Mouse (Mus musculus) adrenal gland, postnatal 36 days (tissue): ENCODE data around the gene Ankrd22. TPM values are rescaled to one million over a fixed set of nuclear protein-coding genes. Genes with fewer than 3 reads are reported as not detected.

Experiments used
- DNase-seq, 2 experiments: peaks; one replicate each; pipeline ENCODE4 v3.0.0; 2021; ENCODE audit warnings: mixed read lengths in 1 of 2
- total RNA-seq, 2 experiments: library from RNA; stranded (reverse); gene quantifications; 2 replicates each; pipeline ENCODE4 v1.2.3; 2021

Gene Ankrd22
- total RNA-seq, 2 experiments from 2014 or later = not detected

GRCm38 (mm10) chr19:34181234-34181633, 15.4 kb upstream of the Ankrd22 start:
- DNase-seq = no peak

GRCm38 (mm10) chr19:34180316-34180715, 14.5 kb upstream of the Ankrd22 start:
- no peak for DNase-seq

GRCm38 (mm10) chr19:34179136-34179535, 13.3 kb upstream of the Ankrd22 start:
- no peak for DNase-seq

DNA sequence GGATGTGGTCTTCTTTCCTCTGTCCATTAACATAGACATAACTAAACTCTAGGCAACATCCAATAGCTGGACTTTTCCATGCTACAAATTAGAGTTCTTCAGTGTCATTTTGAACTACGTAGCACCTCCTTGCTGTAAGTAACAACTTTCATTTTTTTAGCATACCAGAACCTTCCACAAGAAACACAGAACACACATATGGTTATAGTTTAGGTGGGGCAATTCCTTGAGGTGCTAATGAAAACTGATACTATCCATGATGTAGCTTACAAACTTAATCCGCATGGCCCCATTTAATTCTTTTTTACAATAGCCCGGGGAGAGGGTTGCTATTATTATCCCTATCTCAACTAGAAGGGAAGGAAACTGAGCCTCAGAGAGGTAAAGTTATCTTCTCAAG, 8.2 kb upstream of the Ankrd22 start:
- DNase-seq = no peak

- DNase-seq = no peak
Measured at GRCm38 (mm10) chr19:34171167-34171566, 5.3 kb upstream of the Ankrd22 start.

DNA sequence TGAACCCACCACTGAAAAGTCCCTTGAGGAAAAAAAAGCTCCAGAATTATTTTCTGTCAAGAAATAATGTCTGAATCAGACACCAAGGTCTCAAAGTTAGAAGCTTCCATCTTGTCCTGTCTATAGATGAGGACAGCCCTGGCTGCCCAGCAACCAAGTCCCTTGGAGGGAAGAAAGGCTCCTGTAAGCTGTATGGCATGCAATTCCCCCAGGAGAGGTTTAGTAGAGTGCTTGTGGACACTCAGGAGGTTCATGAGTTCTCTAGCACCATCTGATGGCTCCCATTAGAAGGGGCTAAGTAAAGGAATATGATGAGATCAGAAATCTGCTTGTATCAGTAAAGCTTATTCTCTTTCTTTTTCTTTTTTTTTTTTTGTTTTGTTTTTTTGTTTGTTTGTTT, 3.3 kb upstream of the Ankrd22 start:
- no peak for DNase-seq

DNA sequence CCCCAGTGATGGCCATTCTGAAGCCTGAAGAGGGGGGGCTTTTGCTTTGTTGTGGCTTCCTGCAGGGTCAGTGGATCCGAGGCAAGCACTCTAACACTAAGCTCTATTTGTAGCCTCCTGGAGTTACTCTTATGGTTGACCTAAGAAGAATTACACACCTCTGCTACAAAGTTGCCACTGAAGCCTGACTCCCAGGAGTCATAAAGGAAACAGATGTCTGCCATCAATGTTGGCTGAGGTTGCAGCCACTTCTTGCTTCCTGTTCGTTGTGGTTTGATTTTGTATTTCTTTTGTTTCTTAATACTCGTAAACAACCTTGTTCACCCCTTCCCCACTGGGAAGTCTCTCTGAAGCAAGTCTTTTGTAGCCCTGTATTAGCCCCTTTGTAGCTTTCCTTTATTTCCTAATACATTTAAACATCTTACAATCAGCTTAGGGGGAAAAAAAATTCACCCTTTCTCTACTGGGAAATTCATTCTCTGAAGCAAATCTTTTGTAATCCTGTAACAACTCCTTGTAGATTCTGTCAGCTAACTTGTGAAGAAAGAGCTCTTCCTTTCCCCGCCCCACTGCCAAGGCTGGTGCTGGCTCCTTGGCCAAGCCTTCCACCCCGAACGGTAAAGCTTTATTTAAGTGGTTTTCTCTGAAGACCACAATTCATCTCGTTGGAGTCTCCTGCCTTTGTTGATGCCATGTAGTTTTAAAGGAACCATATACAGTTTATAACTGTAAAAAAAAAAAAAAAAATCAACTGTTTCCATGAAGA, 2.2 kb upstream of the Ankrd22 start:
- DNase-seq = no peak

DNA sequence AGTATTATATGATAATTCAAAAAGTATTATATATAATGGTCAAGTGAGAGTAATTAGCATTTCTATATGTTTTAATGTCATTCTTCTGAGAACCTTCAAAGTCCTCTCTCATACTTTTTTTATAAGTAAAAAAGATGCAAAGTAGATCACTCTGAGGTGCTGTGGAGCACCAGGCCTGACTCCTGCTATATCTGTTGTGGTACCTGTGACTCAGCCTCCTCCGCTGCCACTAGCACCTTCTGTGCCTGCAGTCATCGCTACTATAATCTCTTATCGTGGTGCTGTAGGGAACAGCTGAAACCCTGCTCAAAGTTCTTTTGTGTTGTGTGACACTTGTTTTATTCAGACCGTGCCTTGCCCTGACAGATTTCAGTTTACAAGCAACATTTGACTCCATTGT, 533 bp upstream of the Ankrd22 start:
- no peak for DNase-seq

DNA sequence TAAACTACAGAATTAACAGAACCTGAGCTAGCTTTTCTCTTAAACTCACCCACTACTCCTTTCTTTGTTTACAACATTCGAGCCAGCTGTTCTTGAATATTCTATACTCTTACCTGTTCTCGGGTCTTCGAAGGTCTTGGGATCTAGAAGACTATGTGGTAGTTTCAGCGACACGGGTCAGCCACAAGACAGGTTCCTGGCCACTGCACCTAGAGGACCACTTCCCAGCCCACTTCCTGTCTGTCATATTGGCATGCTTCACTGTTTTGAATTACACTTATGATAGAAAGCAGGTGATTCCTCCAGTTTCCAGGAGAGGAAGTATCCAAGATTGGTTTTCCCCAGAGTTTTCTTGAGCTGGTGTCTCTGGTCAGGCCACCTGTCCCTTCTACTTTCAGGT, 3.2 kb downstream of the Ankrd22 start:
- DNase-seq = no peak

DNA sequence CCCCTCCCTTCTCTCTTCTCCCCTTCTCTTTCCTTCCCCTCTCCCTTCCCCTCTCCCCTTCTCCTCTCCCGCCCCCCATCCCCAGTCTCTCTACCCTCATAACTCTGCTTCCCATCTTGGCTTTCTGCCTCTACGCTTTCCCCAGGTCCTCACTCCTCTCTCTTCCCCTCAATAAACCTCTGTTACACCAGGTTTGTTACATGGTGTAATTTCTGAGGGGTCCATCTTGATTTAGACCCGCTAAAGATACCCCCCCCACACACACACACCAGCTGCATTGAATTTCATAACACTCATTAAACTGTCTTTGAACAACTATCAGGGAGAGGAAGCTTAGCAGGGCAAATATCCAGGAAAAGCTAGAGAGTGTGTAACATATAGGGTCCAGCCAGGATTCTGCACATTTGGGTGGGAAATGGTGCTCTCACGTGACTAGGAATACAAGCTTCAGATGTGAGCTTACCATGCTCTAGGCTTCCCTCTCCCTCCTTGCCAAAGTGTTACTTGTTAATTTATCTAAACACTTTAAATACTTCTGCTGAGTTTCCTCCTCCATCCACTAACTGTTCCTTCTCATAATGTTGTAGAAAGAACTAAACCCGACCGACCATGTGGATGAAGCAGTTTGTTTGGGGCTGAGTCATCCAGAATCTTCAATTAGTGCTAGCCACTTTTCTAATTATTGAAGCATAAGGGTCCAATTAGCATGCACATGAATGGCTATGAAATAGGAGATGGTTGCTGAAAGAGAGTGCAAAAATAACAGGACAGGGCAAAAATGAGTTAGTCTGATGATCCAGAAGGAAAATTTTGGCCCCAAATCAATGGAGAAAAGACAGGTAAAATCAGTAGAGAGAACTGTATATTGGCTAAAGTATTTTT, 12.3 kb downstream of the Ankrd22 start:
- no peak for DNase-seq

DNA sequence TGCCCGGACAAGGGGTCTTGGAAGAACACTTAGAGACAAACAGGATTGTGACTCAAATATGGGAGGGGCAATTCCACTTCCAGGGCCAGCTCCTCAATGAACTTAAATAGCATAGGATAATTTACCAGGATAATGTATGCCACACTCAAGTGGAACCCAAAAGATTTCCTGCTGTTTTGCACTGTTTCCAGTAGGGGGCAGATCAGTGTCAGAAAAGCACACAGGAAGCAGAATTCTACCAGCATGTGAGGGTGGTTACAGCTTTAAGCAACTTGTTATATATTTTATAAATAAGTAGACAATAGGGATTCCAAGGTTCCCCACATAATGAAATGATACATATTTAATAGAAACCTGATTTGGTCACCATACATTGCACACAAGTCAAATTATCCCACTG, 13.9 kb downstream of the Ankrd22 start:
- DNase-seq = peak in 1 of 2 experiments; percentile 9

- no peak for DNase-seq
Measured at GRCm38 (mm10) chr19:34148421-34148820, 17.4 kb downstream of the Ankrd22 start.

- no peak for DNase-seq
Measured at GRCm38 (mm10) chr19:34139431-34140046, 26.3 kb downstream of the Ankrd22 start.

- peak; percentile 37 to 44 for DNase-seq
Measured at GRCm38 (mm10) chr19:34138720-34139430, 27.0 kb downstream of the Ankrd22 start.

DNA sequence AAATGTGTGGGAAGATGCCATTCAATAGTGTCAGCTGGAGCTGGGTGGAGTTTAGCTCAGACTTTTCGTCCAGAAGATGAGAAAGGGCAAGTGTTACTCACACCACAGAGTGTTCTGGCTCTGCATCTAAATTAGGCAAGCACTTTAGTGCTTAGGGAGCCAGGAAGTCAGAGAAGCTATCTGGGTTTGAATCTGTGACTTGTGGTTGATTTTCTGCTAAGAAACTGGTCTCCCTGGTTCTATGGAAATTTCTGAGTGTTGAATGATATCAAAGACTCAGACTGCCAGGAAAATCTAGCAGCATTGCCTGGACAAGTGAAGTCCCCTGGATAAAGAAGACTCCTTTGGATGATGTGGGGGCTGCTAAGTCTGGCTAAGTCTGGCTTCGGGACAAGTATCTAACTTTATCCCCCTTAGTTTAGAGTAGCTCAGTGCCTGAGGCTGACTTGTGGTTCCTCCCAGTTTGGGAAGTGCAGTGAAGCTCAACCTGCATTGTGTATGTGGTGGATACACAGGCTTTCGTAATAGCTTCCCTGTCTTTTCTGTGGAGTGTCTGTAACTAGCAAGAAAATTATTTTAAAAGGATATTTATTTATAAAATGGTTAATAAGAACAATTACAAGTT, 45.6 kb downstream of the Ankrd22 start:
- DNase-seq = no peak

GRCm38 (mm10) chr19:34119653-34120052, 46.2 kb downstream of the Ankrd22 start:
- DNase-seq = no peak

GRCm38 (mm10) chr19:34119102-34119501, 46.8 kb downstream of the Ankrd22 start:
- DNase-seq = no peak

- peak; percentile 8 to 15 for DNase-seq
Measured at GRCm38 (mm10) chr19:34104841-34105240, 61.0 kb downstream of the Ankrd22 start.

DNA sequence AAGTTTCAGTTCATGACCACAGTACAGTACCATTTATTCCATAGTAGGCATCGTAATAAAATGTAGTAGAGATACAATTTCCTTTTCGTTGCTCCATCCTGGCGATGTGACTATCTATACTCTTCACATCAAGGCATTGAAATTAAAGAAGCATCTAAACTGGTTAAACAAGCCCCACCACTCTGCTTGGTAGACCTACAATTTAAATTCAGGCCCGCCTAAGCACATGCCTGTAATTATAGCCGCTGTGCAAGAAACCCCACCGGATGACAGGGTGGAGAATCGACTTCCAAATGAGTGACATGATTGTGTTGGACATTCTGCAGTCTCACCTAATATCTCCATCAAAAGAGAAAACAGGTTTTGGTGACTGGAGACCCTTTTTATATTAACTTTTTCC, 64.0 kb downstream of the Ankrd22 start:
- no peak for DNase-seq

DNA sequence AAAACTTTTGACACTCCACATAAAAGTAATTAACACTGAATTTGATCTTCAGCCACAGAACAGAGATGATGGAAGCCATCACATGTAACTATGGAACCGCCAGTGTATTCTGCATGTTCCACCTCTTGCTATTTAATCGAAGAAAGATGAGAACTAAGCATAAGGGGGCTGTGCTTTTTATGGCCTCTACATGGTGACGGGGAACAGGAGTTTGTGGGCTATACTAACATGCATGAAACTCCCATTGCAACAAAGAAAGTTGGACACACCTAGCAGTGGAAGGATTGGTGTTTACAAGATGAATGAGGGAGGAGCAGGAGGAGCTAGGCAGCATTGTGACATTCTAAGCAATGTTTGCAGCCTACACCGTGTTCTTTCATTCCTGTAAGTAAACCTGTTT, 65.2 kb downstream of the Ankrd22 start, which contains the start of gene Lipm:
Gene Lipm (plus strand): TSS at position 301 of the 400 bp plus-strand sequence.
- no peak for DNase-seq

GRCm38 (mm10) chr19:34096228-34096627, 69.6 kb downstream of the Ankrd22 start:
- DNase-seq = no peak

DNA sequence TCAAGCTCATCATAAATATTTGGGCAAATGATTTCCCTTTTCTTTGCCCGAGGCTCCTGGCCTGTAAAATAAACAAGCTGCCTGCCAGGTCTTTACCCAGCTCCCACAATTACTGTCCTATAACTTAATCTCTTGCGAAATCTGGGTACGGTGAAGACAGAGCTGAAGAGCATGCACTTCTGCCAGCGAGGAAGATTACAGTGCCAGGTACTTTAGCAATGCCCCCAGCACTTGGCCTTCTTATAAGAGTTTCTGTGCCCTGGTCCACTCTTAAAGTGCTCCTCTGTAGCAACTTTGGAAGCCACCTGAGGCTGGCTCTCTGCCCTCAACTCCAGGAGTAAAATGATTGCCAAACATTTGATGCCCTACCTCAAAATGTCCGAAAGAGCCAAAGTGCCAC, 70.5 kb downstream of the Ankrd22 start:
- no peak for DNase-seq
